ENCODE assay signal across 8 mouse cellular contexts in genomic region chrX:12134541-12134940, GRCm38 (mm10). TPM values are rescaled to one million over a fixed set of nuclear protein-coding genes. Genes with fewer than 3 reads are reported as not detected.
DNase-seq lines count a peak whose midpoint lies in the region; ATAC-seq and TF ChIP-seq lines count a peak whose summit lies in the region.

No protein-coding gene starts in this region.

- peak overlapping the region; percentile 92 for H3K27ac ChIP-seq in bone marrow, adult 2 months (ENCODE audit: control insufficient read depth, insufficient read depth, low read depth, low read length, poor library complexity)
- H3K27ac ChIP-seq in forebrain, embryonic 16.5 days (ENCODE audit: low read length): no peak overlapping the region
- H3K27ac ChIP-seq in hindbrain, embryonic 13.5 days: peak overlapping the region; percentile 93; the same call in 1 of the 2 replicates
- H3K27ac ChIP-seq in liver, embryonic 11.5 days (ENCODE audit: low read depth, low read length): no peak overlapping the region
- H3K27ac ChIP-seq in midbrain, embryonic 16.5 days (ENCODE audit: low read length): no peak overlapping the region; the same call in 1 of the 2 replicates
- H3K27ac ChIP-seq in thymus, adult 2 months (ENCODE audit: control insufficient read depth, insufficient read depth, low read length): peak overlapping the region; percentile 89

- no peaks in the 10 kb centered on the region for H3K9me3 ChIP-seq in forebrain, embryonic 16.5 days (ENCODE audit: control insufficient read depth, low read length)
- no peaks in the 10 kb centered on the region for H3K9me3 ChIP-seq in hindbrain, embryonic 13.5 days
- H3K9me3 ChIP-seq in liver, embryonic 11.5 days (ENCODE audit: control insufficient read depth, low read length): no peaks in the 10 kb centered on the region
- no peaks in the 10 kb centered on the region for H3K9me3 ChIP-seq in midbrain, embryonic 16.5 days (replicated peaks; ENCODE audit: control insufficient read depth, low read length, poor library complexity, severe bottlenecking)

- TF ChIP-seq CTCF in bone marrow, adult 2 months (IDR thresholded peaks at IDR 0.05; ENCODE audit: control insufficient read depth, insufficient read depth, low read length): peak; percentile 40; the same call in 1 of the 2 replicates
- no peak for TF ChIP-seq CTCF in thymus, adult 2 months (IDR thresholded peaks at IDR 0.05; ENCODE audit: borderline replicate concordance, control insufficient read depth, extremely low read depth, insufficient read depth, low read length, poor library complexity)

- TF ChIP-seq POLR2A in bone marrow, adult 2 months (IDR thresholded peaks at IDR 0.05; ENCODE audit: borderline replicate concordance, control insufficient read depth, low read depth, low read length): no peak
- TF ChIP-seq POLR2A in thymus, adult 2 months (IDR thresholded peaks at IDR 0.05; ENCODE audit: control insufficient read depth, extremely low read depth, insufficient read depth, low read length, poor library complexity): no peak

- peak overlapping the region; percentile 78 for H3K4me2 ChIP-seq in forebrain, embryonic 16.5 days (ENCODE audit: low read length)
- H3K4me2 ChIP-seq in hindbrain, embryonic 13.5 days: peak overlapping the region; percentile 65
- H3K4me2 ChIP-seq in liver, embryonic 11.5 days: peak overlapping the region; percentile 80
- peak overlapping the region; percentile 75 for H3K4me2 ChIP-seq in midbrain, embryonic 16.5 days (ENCODE audit: low read length)

- 3% methylated on average over 19 of the region's 19 CpGs for WGBS in bone marrow, adult 2 months
- 9% methylated on average over 19 of the region's 19 CpGs for WGBS in forebrain, embryonic 16.5 days
- WGBS in hindbrain, embryonic 13.5 days: 3% methylated on average over 19 of the region's 19 CpGs
- WGBS in liver, embryonic 11.5 days: 3% methylated on average over 18 of the region's 19 CpGs
- WGBS in midbrain, embryonic 16.5 days: 3% methylated on average over 19 of the region's 19 CpGs
- WGBS in thymus, adult 2 months: 1% methylated on average over 19 of the region's 19 CpGs

- no peaks in the 10 kb centered on the region for H3K36me3 ChIP-seq in forebrain, embryonic 16.5 days (ENCODE audit: control insufficient read depth, insufficient read depth)
- no peaks in the 10 kb centered on the region for H3K36me3 ChIP-seq in hindbrain, embryonic 13.5 days
- H3K36me3 ChIP-seq in liver, embryonic 11.5 days (ENCODE audit: control insufficient read depth, insufficient read depth, low read length): no peaks in the 10 kb centered on the region
- H3K36me3 ChIP-seq in midbrain, embryonic 16.5 days (ENCODE audit: control insufficient read depth, insufficient read depth, low read length): no peaks in the 10 kb centered on the region
- H3K36me3 ChIP-seq in thymus, adult 2 months (ENCODE audit: control insufficient read depth, insufficient read depth, low read length): no peaks in the 10 kb centered on the region

- peak overlapping the region; percentile 62; the same call in 1 of the 2 replicates for H3K9ac ChIP-seq in forebrain, embryonic 16.5 days (replicated peaks; ENCODE audit: low read depth, low read length)
- peak overlapping the region; percentile 71; the same call in 1 of the 2 replicates for H3K9ac ChIP-seq in hindbrain, embryonic 13.5 days
- no peak overlapping the region for H3K9ac ChIP-seq in liver, embryonic 11.5 days (ENCODE audit: low read depth, low read length)
- peak overlapping the region; percentile 66; the same call in 1 of the 2 replicates for H3K9ac ChIP-seq in midbrain, embryonic 16.5 days (ENCODE audit: low read depth, low read length)

- peaks cover 4% of the 10 kb centered on the region for H3K4me1 ChIP-seq in bone marrow, adult 2 months (ENCODE audit: control insufficient read depth, insufficient read depth, low read length)
- peaks cover 23% of the 10 kb centered on the region for H3K4me1 ChIP-seq in forebrain, embryonic 16.5 days (replicated peaks; ENCODE audit: control insufficient read depth, insufficient read depth, low read length)
- peaks cover 52% of the 10 kb centered on the region for H3K4me1 ChIP-seq in hindbrain, embryonic 13.5 days (replicated peaks)
- peaks cover 9% of the 10 kb centered on the region for H3K4me1 ChIP-seq in liver, embryonic 11.5 days (replicated peaks; ENCODE audit: control insufficient read depth, insufficient read depth, low read length)
- H3K4me1 ChIP-seq in midbrain, embryonic 16.5 days (ENCODE audit: control insufficient read depth, insufficient read depth, low read length): peaks cover 10% of the 10 kb centered on the region
- peaks cover 26% of the 10 kb centered on the region for H3K4me1 ChIP-seq in thymus, adult 2 months (replicated peaks; ENCODE audit: control insufficient read depth, insufficient read depth, low read length)

- no peak for ATAC-seq in forebrain, embryonic 16.5 days
- ATAC-seq in hindbrain, embryonic 13.5 days (ENCODE audit: low FRiP score): no peak
- ATAC-seq in liver, embryonic 11.5 days (replicated peaks; ENCODE audit: low FRiP score): 0 out of 2 replicates have a peak, but pooled peaks have one; percentile 38
- ATAC-seq in midbrain, embryonic 16.5 days: no peak

- peak; percentile 76 for DNase-seq in embryo, embryonic 10 days (ENCODE audit: low spot score)
- no peak for DNase-seq in embryo, embryonic 10.5 days (ENCODE audit: low spot score)
- DNase-seq in liver, embryonic 11.5 days (ENCODE audit: low spot score): peak; percentile 60
- peak; percentile 81 for DNase-seq in thymus, adult 2 months

- peaks cover 39% of the 10 kb centered on the region for H3K27me3 ChIP-seq in forebrain, embryonic 16.5 days (replicated peaks; ENCODE audit: control insufficient read depth, insufficient read depth, low read length)
- H3K27me3 ChIP-seq in hindbrain, embryonic 13.5 days: peaks cover 94% of the 10 kb centered on the region
- peaks cover 94% of the 10 kb centered on the region for H3K27me3 ChIP-seq in liver, embryonic 11.5 days (replicated peaks; ENCODE audit: control insufficient read depth, insufficient read depth, low read length)
- H3K27me3 ChIP-seq in midbrain, embryonic 16.5 days (ENCODE audit: control insufficient read depth, insufficient read depth, low read depth, low read length): peaks cover 44% of the 10 kb centered on the region
- H3K27me3 ChIP-seq in thymus, adult 2 months (ENCODE audit: control insufficient read depth, insufficient read depth, low read length): no peaks in the 10 kb centered on the region

- peak overlapping the region; percentile 2 for H3K4me3 ChIP-seq in bone marrow, adult 2 months (replicated peaks; ENCODE audit: control insufficient read depth, low read depth, low read length)
- H3K4me3 ChIP-seq in forebrain, embryonic 16.5 days (replicated peaks; ENCODE audit: low read length): peak overlapping the region; percentile 47
- H3K4me3 ChIP-seq in hindbrain, embryonic 13.5 days: peak overlapping the region; percentile 39
- peak overlapping the region; percentile 43; the same call in 1 of the 2 replicates for H3K4me3 ChIP-seq in liver, embryonic 11.5 days (ENCODE audit: low read depth, low read length)
- H3K4me3 ChIP-seq in midbrain, embryonic 16.5 days (ENCODE audit: low read depth, low read length): peak overlapping the region; percentile 42
- H3K4me3 ChIP-seq in thymus, adult 2 months (ENCODE audit: control insufficient read depth, insufficient read depth, low read length): peak overlapping the region; percentile 62

RNA-seq across cellular contexts. Expression of gene Bcor, which starts 25.6 kb away (rescaled TPM):
- polyA plus RNA-seq in bone marrow, adult 2 months (2011; ENCODE audit: insufficient read depth, insufficient read length, low replicate concordance, missing spikeins): 9.0 and 13.6 TPM in 2 replicates
- polyA plus RNA-seq in forebrain, embryonic 16.5 days (2015; fragmentation: Nextera tagmentation; extraction: Ambion mirVana): 17.4 and 18.1 TPM in 2 replicates
- 17.8 and 18.1 TPM in 2 replicates for polyA plus RNA-seq in hindbrain, embryonic 13.5 days (2015; fragmentation: Nextera tagmentation; extraction: Ambion mirVana)
- polyA plus RNA-seq in liver, embryonic 11.5 days (2014; fragmentation: Nextera tagmentation; extraction: Ambion mirVana): 14.5 and 14.8 TPM in 2 replicates
- 14.7 and 16.8 TPM in 2 replicates for polyA plus RNA-seq in midbrain, embryonic 16.5 days (2015; fragmentation: Nextera tagmentation; extraction: Ambion mirVana)
- 30.6 and 37.7 TPM in 2 replicates for polyA plus RNA-seq in thymus, adult 2 months (2012; rRNA removed)

Comparison
In these comparisons a context has a peak if more than half of its experiments do, and no peak if none do; other contexts are left out.
1. H3K27ac ChIP-seq: peak in bone marrow, adult 2 months (single experiment), hindbrain, embryonic 13.5 days (single experiment) and thymus, adult 2 months (single experiment); none in forebrain, embryonic 16.5 days (single experiment), liver, embryonic 11.5 days (single experiment) and midbrain, embryonic 16.5 days (single experiment).
2. H3K4me3 ChIP-seq: peak in every context shown above with its lines; median percentile 62 in thymus, adult 2 months; 47 in forebrain, embryonic 16.5 days; 43 in liver, embryonic 11.5 days; 42 in midbrain, embryonic 16.5 days; 39 in hindbrain, embryonic 13.5 days; 2 in bone marrow, adult 2 months.
3. Peak in every context shown above with its lines, with median percentiles within 50 percentile points of each other: H3K4me2 ChIP-seq.